In genomic region chr2:63452164-63452563, GRCm38 (mm10) we compare ENCODE assay signal across 14 mouse cellular contexts.
DNase-seq lines count a peak whose midpoint lies in the region; ATAC-seq and TF ChIP-seq lines count a peak whose summit lies in the region.
"Had no signal": no experiment of that assay in that cellular context is flagged by ENCODE, and none has a peak within 500 bp of the region (broad histone marks: within the 10 kb centered on the region; RNA-seq: fewer than 3 reads in every experiment).

No protein-coding gene starts in this region.

- DNase-seq in embryo, embryonic 10 days (ENCODE audit: low spot score): peak; percentile 10
- no peak for DNase-seq in embryo, embryonic 9.5 days (ENCODE audit: extremely low spot score)
- peak; percentile 2 for DNase-seq in kidney, adult 9 months
- DNase-seq in kidney, adult 2 months: no peak
- DNase-seq in 416B (ENCODE audit: low read depth): peak; percentile 31
- DNase-seq in forebrain, postnatal 0 days: peak; percentile 54
- DNase-seq in urinary bladder, postnatal 25 days (ENCODE audit: low spot score): no peak
- no peak for DNase-seq in natural killer cell, adult 2 months (ENCODE audit: low spot score in 2 of 2)
- DNase-seq: gastrocnemius, postnatal 36 days; kidney, postnatal 4 days had no signal

- no peak for TF ChIP-seq POLR2A in kidney, adult 2 months (IDR thresholded peaks at IDR 0.05; ENCODE audit: low read depth, low read length)

- H3K4me2 ChIP-seq in forebrain, postnatal 0 days (ENCODE audit: low read depth): no peak overlapping the region
- H3K4me2 ChIP-seq: embryonic facial prominence, embryonic 12.5 days; liver, embryonic 11.5 days; stomach, embryonic 15.5 days had no signal

- H3K27ac ChIP-seq in kidney, adult 2 months (ENCODE audit: insufficient read depth, low read depth, low read length): no peak overlapping the region
- no peak overlapping the region for H3K27ac ChIP-seq in forebrain, postnatal 0 days (ENCODE audit: low read depth, low read length)
- H3K27ac ChIP-seq: embryonic facial prominence, embryonic 12.5 days; stomach, embryonic 15.5 days had no signal

- WGBS in kidney, adult 2 months: 69% methylated on average over 1 of the region's 1 CpGs
- WGBS in forebrain, postnatal 0 days: 79% methylated on average over 1 of the region's 1 CpGs

- TF ChIP-seq CTCF in kidney, adult 2 months (conservative IDR thresholded peaks at IDR 0.05; ENCODE audit: insufficient read depth, insufficient read length, low read depth, low read length): no peak
- TF ChIP-seq CTCF in forebrain, postnatal 0 days (IDR thresholded peaks at IDR 0.05; ENCODE audit: low read depth): peak; percentile 74

- no peaks in the 10 kb centered on the region for H3K4me1 ChIP-seq in kidney, adult 2 months (ENCODE audit: control insufficient read depth, insufficient read depth, low read length)
- H3K4me1 ChIP-seq in forebrain, postnatal 0 days (ENCODE audit: insufficient read depth): peaks cover 8% of the 10 kb centered on the region; the same call in 1 of the 2 replicates
- H3K4me1 ChIP-seq: embryonic facial prominence, embryonic 12.5 days; stomach, embryonic 15.5 days had no signal

- no peaks in the 10 kb centered on the region for H3K9me3 ChIP-seq in forebrain, postnatal 0 days (ENCODE audit: low read length)
- H3K9me3 ChIP-seq: embryonic facial prominence, embryonic 12.5 days; heart, embryonic 15.5 days; stomach, embryonic 15.5 days had no signal

- no peak overlapping the region for H3K9ac ChIP-seq in forebrain, postnatal 0 days
- H3K9ac ChIP-seq: embryonic facial prominence, embryonic 12.5 days; heart, embryonic 15.5 days; stomach, embryonic 15.5 days had no signal

- peak; percentile 59 for ATAC-seq in forebrain, postnatal 0 days

- H3K4me3 ChIP-seq in kidney, adult 2 months (ENCODE audit: insufficient read depth, low read depth, low read length): no peak overlapping the region
- H3K4me3 ChIP-seq in forebrain, postnatal 0 days (ENCODE audit: low read depth, low read length): no peak overlapping the region
- H3K4me3 ChIP-seq: embryonic facial prominence, embryonic 12.5 days; heart, embryonic 15.5 days; stomach, embryonic 15.5 days had no signal

- H3K36me3 ChIP-seq in kidney, adult 2 months (ENCODE audit: control insufficient read depth, insufficient read depth, low read length): no peaks in the 10 kb centered on the region
- H3K36me3 ChIP-seq in forebrain, postnatal 0 days (ENCODE audit: insufficient read depth): no peaks in the 10 kb centered on the region
- H3K36me3 ChIP-seq: embryonic facial prominence, embryonic 12.5 days; heart, embryonic 15.5 days; stomach, embryonic 15.5 days had no signal

- no peaks in the 10 kb centered on the region for H3K27me3 ChIP-seq in kidney, adult 2 months (replicated peaks; ENCODE audit: control insufficient read depth, insufficient read depth, low read length)
- H3K27me3 ChIP-seq in forebrain, postnatal 0 days (ENCODE audit: insufficient read depth, low read length): no peaks in the 10 kb centered on the region
- H3K27me3 ChIP-seq: embryonic facial prominence, embryonic 12.5 days; heart, embryonic 15.5 days; stomach, embryonic 15.5 days had no signal

Comparison
In these comparisons a context has a peak if more than half of its experiments do, and no peak if none do; other contexts are left out.
1. DNase-seq: peak in embryo, embryonic 10 days (single experiment), kidney, adult 9 months (single experiment), 416B (single experiment) and forebrain, postnatal 0 days (single experiment); none in embryo, embryonic 9.5 days (single experiment), kidney, adult 2 months (single experiment), urinary bladder, postnatal 25 days (single experiment) and natural killer cell, adult 2 months (0 of 2).